Mouse (Mus musculus): ENCODE measurements at regions not wholly inside any gene's neighbourhood (a gene's known extent, or its start where the extent isn't known, plus 50 kb on each side); places are given as distances from the start of the nearest gene placed in this dataset.

DNA sequence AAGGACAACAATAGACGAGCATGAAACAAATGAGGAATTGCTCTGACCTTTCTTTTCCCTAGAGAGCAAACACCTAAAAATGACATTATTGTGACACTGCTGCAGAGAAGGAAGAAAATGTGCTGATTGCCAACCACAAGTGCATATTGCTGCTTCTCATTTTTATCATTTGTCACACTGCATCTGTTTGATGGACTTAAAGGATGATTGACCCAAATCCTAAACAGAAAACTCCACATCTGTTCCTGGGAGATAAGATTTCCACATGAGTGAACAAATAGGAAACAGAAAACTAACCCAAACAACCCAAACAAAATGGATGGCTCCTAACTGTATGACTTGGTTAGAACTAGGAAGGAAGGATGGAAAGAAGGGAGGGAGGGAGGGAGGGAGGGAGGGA, 118.5 kb downstream of the Ccdc50 start:
- no peak for DNase-seq (ENCODE audit: inconsistent ontology term)

DNA sequence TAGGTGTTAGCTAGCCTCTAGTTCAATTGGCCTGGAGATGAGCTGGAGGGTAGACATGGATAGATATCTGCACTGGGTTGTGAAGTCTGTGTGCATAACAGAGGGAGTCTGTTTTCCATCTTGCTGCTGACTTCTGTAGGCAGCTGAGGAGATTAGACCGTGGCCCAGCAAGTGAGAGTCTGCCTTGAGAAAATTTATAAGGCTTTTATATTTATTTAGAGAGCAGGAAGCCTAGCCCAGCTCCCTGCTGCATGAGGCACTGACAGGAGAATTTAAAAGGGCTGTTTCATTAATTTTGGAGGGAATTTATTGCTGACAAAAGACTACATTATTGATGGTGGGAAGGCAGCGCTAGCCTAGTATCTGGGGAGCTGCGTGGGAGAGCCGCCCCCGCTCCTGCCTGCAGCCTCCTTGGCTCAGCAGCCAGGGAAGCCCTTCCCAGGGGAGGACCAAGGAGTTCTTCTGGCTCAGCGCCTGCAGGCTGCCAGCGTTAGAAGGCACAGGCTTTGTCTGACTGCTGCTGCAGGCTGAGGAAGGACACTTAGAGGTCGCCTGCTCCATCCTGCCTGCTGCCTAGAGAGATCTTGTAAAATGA, 135.0 kb downstream of the Ccdc50 start:
- DNase-seq (ENCODE audit: inconsistent ontology term), result peak; percentile 58

DNA sequence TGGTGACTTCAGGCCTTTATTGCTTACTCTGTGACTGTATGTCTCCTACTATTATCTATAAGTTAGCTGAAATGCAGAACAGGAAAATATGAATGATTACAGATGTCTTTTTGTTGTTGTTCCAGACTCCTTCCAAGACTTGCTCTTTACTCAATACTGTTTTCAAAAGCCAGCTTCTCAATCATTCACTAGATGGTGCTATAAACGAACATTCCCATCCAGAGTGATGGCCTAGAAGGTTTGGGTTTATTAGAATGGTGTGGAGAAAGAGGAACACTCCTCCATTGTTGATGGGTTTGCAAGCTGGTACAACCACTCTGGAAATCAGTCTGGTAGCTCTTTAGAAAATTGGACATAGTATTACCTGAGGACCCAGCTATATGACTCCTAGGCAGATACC, 138.0 kb downstream of the Ccdc50 start:
- DNase-seq (ENCODE audit: inconsistent ontology term), result no peak

DNA sequence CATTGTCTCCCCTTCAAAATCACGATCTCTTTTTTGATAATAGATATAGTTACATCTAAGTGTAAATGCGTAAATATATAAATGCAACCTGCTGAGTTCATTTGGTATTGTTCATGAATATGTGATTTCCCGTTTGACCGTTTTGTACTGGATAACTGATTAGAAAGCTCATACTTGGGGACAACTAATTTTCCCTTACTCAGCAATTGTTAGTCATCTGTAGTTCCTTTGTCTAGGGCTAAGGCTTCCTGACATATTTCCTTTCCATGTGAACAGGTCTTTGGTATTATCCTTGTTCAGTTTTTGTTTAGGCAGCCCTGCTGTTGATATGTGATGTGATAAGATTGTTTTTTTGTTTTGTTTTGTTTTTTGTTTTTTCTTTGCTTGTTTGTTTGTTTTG, 142.0 kb downstream of the Ccdc50 start:
- no peak for DNase-seq (ENCODE audit: inconsistent ontology term)
